Mouse (Mus musculus): ENCODE measurements around the gene Ssrp1. TPM values are rescaled to one million over a fixed set of nuclear protein-coding genes. Genes with fewer than 3 reads are reported as not detected.

Gene Ssrp1
- polyA plus RNA-seq, 3 experiments from 2014 or later = 151 to 189 (median 155) TPM

DNA sequence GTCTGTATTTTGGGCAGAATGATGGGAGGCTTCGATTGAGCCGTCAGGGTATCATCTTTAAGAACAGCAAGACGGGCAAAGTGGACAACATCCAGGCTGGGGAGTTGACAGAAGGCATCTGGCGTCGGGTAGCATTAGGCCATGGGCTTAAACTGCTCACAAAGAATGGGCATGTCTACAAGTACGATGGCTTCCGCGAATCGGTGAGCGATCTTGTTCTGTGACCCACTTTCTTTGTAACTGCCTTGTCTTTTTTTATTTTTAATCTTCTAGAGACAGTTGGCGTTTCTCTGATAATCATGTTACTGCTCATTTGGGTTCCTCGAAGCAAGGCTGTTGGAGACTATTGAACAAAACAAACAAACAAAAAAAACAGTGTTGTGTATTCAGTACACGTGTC, 1.3 kb downstream of the Ssrp1 start:
- ATAC-seq = no peak

DNA sequence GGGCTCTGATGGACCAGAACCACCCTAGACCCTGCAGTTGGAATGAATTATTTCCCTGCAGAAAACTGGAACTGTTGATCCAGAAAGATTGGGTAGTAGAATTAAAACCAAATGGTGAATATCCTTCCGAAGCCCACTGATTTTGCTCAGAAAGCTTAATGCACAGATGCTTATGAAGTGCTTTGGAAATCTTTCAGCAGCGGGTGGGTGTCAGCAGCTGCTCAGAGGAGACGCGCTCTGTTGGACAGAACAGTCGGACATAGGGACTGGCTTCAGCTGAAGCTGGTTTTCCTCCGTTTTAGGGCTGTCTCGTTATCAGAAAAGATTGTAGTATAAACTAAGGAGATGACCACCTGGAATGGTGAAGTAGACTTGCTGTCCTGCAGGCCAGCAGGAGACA, 6.6 kb downstream of the Ssrp1 start:
- no peak for ATAC-seq

DNA sequence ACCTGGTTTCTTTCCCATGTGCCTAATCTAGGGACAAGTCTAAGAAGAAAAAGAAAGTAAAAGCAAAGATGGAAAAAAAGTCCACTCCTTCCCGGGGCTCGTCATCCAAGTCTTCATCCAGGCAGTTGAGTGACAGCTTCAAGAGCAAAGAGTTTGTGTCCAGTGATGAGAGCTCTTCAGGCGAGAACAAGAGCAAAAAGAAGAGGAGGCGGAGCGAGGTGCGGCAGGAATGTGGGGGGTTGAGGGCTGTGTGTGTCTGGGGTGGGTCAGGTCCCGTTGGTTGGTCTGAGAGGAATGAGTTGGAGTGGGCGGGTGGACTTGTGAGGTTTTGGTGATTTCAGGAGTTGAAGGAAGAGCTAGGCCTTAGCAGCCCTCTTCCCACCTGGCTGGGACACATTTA, 9.2 kb downstream of the Ssrp1 start:
- ATAC-seq = no peak

DNA sequence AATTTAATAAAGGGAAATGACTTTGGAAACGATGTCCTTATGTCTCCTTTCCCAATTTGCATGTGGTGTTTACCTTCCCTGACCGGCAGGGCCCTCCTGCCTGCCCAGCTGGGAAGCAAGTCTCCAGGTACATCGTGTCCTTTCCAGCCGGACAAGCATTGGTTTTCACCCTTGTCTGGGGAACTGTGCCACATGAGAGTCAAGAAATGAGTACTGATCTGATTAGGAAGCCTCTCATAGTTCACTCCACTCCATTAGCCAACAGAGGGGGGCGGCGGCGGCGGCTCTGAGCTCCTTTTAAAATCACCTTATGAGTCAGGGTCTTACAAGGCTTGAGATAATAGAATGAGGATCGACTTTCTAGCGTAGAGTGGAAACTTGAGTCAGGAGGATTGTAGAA, 10.0 kb downstream of the Ssrp1 start:
- ATAC-seq = peak; percentile 0

DNA sequence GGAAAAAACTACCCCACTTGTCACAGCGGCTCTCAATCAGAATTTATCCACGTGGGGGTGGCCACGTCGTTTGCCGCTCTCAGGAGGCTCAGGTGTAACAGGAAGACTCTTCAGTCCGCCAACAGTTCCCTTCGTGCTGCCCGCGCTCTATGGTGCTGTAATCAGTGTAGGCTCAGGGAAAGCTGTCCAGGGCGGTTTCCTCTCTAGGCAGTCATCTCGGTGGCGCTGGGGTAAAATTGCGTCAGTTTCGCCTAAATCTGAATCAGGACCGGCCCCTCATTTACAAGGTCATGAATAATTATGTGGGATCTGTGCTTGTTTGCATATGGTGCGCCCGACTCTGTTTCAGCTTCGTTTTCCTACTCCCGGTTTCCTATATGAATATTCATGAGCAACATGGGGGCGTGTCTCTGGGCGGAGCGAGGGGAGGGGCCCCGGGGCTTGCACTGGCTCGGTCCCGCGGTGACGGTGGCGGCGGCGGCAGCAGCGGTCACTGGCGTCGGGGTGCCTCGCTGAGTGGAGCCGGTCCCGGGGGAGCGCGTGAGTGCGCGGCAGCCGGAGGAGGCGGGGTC, 10.6 kb downstream of the Ssrp1 start, which contains the start of gene Tnks1bp1:
Gene Tnks1bp1 (plus strand): TSS at position 427 of the 572 bp plus-strand sequence.
- ATAC-seq = peak; percentile 91

DNA sequence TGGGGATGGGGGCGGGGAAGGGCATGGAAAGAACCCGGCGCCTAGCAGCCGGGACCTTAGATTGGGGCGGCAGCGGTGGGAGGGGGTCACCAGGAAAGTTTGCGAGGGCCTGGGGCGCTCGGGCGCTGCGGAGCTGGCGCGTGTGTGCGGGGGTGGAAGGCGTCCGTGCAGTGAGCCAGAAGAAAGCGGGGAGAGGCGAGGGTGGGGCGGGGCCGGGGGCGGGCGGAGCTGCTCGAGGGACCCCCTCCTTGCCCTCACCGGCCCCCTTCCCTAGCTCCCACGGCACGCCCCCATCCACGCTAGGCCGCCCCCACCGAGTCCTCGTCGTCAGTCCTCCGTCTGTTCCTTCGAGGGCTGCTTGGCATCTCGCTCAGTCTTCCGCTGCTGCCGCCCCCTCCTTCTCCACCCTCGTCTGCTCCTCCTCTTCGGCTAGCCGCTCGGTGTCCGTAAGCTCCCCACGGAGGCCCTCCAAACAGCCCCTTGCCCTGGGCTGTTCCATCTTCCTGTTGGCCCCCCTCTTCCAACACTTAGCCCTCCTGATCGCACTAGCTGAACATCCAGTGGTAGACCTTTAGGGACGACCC, 11.2 kb downstream of the Ssrp1 start:
- ATAC-seq = peak; percentile 29

DNA sequence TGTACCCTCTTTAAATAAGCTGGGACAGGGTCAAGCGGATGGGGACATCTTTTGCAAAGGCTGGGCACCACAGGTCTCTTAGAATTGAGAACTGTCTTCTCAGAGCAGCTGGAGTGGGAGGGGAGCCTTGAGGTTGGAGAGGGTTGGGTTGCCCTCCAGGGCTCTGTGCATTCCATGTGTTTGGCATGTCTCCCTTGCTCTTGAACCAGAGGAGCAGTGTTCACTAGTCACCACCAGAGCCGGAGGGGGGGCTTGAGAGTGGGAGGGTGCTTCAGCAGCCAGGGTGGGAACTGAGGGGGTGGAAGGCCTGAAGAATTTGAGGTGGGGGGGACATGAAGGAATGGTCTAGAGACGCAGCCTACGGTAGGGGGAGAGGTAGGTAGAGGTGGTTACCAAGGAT, 12.2 kb downstream of the Ssrp1 start:
- ATAC-seq = no peak

DNA sequence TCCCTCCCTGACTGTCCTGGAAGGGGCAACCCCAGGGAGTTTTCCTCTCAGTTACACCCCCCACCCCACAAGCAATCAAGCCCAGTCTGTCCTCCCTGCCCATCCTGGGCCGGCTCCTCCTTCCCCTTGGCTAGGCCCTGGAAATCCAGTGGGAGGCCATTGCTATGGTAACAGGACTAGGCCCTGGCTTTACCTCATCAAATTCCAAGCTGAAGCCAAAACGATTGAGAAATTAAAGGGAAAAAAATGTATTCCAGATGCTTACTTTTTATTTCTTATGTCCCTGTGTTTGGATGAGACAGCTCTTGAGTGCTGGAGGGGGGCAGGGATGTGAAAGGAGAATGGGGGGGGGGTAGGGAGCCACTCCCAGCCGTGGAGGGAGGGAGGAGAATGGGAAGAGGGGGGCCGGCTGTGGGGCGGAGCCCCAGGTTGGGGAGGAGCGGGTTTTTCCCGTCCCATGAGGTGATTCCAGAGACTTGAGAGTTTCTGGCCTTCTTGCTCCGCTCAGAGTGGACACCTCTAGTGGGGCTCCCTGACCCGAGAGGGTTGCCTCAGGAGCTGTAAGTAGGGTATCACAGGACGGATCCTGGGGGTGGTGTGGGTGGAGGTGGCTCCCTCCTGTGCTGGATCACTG, 13.1 kb downstream of the Ssrp1 start:
- ATAC-seq = no peak

DNA sequence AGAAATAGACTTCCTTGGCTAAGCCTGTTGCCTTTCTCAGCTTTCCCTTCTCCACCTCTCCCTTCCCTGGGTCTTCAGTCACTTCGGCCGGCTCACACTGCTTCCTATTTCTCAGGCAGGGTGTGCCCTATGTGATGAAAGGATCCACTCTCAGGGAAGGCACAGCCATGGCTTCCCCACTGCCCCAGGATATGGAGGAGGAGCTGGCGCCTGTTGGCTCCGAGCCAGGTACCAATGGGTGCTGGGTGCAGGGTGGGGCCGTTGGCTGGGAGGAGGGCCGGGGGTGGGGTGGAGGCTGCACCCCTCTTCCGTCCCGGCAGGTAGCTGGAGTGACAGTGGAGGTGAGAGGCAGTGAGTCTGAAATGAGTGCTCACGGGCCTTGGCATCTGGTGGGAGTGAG, 13.7 kb downstream of the Ssrp1 start:
- no peak for ATAC-seq

DNA sequence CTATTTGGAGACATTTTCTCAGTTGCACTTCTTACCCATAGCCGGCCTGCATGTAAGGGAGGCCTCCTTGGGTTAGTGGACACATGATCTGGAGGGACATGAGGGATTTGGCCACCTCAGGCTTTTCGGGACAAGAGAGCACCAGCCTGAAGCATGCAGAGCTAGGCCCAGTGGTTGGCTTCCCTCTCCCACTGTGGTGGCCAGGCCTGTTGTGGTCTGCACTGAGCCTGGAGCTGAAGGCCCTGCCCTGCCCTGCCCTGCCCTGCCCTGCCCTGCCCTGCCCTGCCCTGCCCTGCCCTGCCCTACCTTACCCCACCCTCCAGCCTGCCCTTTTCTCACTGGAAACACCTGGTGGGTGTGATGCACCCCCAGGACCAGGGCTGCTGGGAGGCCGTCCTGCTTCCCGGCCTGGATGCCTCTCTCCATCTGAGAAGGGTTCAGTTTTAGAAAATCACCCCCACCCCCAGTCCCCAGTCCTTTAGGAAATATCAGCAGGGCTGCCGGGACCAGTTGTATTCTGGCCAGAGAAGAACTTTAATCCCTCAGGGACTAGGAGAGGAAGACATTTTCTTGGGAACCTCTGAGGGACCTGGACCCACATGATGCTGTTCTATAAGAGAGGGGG, 16.3 kb downstream of the Ssrp1 start:
- no peak for ATAC-seq

DNA sequence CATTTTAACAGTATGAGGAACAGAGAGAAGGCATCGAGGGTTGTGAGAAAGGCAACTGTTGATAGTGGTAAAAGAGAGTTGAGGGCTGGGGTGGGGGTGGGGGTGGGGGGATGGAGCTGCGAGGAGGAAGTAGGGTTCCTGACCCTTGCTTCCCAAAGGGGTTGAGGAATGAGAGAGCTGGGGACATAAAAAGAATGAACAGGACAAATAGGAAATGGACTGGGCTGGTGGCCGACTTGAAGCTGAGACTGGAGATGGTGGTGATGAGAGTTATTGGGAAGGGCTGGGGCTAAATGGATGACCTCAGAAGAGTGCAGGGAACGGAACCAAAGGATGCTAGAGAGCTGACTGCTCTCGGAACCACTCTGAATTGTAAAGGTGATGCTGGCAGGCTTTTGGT, 19.7 kb downstream of the Ssrp1 start:
- no peak for ATAC-seq

DNA sequence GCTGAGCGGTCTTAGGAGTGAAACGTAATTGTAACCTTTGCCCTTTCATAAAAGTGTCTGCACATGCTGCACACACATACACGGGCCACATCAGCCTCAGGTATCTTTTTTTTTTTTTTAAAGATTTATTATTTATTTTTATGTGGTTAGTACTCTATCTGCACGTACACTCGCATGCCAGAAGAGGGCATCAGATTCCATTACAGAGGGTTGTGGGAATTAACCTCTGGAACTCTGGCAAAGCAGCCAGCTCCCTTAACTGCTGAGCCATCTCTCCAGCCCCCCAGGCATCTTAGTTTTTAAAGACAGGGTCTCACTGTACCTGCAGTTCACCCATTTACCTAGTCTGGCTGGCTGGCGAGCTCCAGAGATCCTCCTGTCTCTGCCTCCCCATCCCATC, 22.6 kb downstream of the Ssrp1 start:
- ATAC-seq = no peak

DNA sequence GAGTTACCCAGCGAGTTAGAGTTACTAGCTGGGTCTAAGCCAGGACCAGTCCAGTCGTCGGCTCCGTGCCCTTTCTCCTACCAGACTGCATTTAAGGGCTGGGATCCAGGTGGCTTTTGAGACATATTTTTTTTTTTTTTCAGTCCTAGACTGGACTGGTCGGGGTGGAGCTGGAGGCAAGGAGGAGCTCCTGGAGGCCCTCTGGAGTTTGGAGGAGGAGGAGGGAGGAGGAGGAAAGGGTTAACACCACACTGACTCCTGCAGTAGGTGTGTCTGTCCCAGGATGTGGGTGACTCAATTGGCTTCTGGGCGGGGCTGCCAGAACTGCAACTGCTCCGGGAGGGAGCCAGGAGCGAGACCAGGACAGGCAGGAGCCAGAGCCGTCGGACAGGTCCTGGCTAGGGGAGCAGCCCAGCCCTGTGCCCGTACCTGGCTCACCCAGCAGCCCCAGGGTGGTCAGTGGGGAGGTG, 23.6 kb downstream of the Ssrp1 start:
- ATAC-seq = peak; percentile 87

DNA sequence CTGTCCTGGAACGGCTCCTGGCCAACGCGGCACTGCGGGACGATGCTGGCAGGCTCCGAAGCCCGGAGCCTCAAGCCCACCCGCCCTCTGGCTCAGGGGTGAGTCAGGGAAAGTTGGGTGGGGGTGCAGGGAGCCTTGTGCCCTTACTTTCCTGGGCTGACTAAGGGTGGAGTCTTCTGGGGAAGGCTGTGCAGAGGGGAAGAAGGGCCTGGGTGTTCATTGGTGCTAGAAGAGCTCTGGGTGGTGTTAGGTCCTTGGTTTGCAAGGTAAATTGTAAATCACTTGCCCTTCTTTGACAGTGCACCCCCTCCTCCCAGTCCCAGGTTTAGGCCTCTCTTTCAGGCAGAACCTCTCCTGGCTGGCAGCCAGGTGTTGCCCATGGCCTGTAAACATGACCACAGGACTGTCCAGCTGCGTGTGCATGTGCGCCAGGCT, 24.1 kb downstream of the Ssrp1 start:
- peak; percentile 10 for ATAC-seq

DNA sequence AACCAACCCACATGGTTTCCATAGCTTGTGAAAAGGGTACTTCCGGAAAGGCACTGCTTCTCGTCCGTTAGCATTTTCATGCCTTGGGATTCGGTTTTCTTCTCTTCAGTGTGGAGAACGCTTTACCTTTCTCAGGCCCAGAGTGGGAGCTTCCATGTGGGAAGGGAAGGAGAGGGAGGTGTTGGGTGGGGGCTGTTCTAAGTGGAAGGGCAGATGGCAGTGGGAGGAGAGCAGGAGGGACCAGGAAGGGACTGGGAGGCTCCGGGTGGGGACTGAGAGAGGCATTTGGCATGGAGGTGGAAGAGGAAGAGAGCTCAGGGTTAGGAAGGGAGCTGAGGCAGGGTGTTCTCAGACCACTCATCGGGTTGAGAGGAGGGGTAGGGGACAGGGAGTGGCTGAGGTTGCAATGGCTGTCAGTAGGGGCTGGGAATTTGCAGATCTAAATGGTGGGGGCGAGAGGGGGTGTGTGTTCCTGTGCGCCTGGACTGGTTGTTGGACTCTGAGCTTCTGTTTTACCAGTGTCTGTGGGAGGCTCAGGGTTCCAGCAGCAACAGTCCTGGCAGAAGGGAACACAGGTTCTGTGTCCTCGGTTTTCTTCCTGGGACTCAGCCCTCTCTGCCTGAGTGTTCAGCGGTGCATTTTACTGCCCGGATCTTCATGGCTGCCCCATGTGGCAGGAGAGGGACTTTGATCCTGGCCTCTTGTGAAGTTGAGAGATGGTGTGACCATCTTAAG, 28.3 kb downstream of the Ssrp1 start:
- ATAC-seq = no peak

DNA sequence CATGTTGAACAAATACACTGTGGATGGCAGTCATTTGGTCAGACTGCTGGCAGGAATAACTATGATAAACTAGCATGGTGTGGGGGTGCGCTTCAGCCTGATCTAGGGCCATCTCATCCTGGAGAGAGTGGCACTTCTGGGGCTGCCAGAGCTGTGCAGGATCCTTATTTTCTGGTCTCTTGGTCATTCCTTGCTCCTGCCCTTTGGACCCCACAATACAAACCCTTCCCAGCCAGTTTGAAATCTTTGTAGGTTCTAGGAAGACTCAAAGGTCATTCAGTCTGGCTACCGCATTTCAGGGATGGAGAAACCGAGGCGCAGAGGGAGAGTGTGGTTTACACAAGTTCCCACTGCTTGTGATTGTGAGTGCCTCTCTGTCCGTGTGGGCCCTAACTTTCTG, 29.9 kb downstream of the Ssrp1 start:
- ATAC-seq = no peak

DNA sequence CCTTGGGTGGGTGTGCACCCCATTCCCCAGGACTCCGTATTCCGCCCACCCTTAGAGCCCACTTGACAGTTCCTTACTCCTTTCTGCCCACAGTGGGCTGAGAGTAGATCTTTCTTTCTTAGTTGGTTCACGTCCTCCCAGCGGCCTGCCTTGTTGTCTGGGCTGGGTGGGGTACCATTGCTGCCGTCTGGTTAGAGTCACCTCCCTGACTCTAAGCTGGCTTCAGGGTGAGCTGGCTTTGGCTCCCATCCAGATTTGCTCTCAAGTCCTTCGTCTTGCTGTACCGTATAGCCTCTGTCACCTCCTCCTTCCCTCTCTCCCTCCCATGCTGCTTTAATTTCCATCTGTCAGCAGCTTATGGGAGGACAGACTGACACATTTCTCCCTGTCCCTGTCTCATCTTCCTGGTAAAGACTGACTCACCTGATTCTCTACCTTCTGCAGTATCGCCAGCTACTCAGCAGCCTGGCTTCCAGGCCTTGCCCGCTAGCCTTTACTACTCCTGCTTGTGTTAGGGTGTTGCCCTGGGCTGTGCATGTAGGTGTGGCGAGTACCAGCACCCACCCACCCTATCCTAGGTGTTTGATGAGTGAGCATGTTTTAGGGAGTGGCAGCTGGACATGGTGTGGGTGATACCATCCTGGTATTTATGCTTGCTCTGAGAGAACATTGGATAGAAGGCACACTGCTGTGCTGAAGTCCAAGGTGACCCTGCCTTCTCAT, 31.0 kb downstream of the Ssrp1 start:
- no peak for ATAC-seq

DNA sequence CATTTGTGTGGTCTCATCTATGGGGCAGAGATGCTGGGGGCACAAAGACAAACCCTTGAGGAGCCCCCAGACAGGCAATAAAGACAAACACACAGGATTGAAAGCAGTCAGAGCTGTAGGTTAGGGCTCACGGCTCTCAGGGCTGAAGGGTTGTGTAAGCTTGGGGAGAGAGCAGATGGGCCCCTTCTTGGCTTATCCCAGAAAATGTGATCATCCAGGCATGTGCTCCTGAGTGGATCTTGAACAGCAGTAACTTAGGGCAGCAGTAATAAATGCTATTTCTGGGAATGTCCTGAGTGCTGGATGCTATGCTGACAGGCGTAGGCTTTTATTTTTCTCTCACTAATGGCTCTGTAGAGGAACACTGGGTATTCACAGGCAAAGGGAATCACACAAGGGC, 31.6 kb downstream of the Ssrp1 start:
- ATAC-seq = no peak

DNA sequence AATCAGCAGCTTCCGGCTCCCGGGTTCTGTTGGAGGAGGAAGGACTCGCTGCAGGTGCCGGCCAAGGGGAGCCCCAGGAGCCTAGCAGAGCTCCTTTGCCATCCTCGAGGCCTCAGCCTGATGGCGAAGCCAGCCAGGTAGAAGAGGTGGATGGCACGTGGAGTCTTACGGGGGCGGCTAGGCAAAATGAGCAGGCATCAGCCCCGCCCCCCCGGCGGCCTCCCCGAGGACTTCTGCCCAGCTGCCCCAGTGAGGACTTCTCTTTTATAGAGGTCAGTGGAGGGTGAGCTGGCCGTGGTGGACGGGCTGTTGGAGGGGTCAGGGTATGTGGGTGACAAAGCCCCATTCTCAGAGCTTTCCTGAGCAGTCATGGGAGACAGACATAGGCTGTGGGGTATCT, 33.1 kb downstream of the Ssrp1 start:
- ATAC-seq = no peak

DNA sequence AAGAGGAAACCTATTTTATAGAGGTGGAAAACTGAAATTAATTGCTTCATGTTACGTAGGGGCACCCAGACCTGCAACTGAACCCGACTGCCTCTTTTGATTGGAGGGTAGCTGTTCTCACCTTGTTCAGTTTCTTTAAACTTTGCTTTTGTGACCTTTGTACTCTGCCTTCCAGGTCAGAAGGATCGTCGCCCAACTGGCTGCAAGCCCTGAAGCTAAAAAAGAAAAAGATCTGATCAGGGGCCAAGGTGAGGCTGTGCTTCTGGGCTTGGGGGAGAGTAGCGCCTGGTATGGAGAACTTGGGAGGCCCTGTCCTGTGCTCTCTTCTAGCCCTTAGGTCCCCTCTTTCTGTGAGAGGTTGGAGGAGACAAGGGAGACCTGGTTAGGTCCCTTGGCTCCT, 34.9 kb downstream of the Ssrp1 start:
- ATAC-seq = no peak

DNA sequence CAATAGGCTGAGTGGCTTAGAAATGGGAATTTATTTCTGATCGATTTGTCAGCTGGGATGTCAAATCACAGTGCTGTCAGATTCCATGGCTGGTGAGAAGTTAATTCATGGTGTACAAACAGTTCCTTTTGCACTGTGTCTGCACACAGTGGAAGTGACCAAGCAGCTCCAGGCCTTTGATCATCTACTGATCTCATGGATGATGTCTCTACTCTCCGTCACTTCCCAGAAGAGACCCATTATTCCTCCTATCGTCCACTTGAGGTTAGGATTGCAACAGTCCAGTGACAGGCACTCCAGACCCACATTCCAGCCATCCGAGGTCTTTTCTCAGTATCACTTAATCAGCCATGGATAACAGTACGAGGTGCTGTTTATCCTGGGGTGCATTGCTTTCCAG, 36.7 kb downstream of the Ssrp1 start:
- no peak for ATAC-seq

All from inflammation-experienced regulatory T-cells, adult 6 months (primary cell).